Mouse (Mus musculus): ENCODE measurements around the gene Ubash3b. TPM values are rescaled to one million over a fixed set of nuclear protein-coding genes. Genes with fewer than 3 reads are reported as not detected.

The Ubash3b gene
- polyA plus RNA-seq, 1 experiment: 0.87 TPM

DNA sequence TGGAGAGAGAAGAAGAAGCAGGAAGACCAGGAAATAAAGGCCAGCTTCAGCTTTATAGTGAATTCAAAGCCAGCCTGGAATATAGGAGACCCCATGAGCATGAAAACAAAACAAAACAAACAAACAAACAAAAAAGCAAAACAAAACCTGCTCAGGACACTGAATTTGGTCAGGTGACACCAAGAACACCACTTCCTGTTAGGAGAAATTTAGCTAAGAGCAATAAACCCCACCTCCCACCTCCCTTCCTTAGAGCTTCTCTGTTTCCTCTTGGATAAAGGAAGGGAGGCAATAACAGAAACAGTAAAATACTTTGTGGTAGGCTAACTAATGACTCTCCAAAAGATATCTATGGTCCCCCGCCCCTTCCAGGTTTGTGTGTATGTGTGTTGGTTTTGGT, 7.5 kb downstream of the Ubash3b start:
- no peak overlapping the region for H3K27ac ChIP-seq (replicated peaks; ENCODE audit: low read depth, low read length)
- peaks cover 6% of the 10 kb centered on the region; the same call in 1 of the 2 replicates for H3K4me1 ChIP-seq (ENCODE audit: control insufficient read depth, insufficient read depth, insufficient read length, low read length)
- H3K4me3 ChIP-seq (ENCODE audit: insufficient read depth, low read depth, low read length): no peak overlapping the region

- peaks cover 6% of the 10 kb centered on the region; the same call in 1 of the 2 replicates for H3K4me1 ChIP-seq (ENCODE audit: control insufficient read depth, insufficient read depth, insufficient read length, low read length)
- H3K4me3 ChIP-seq (ENCODE audit: insufficient read depth, low read depth, low read length): no peak overlapping the region
- H3K27ac ChIP-seq (replicated peaks; ENCODE audit: low read depth, low read length): 0 out of 2 replicates have a peak overlapping the region, but pooled peaks have one; percentile 23
These were observed 8.4 kb downstream of the Ubash3b start for GRCm38 (mm10) chr9:41153050-41153449.

DNA sequence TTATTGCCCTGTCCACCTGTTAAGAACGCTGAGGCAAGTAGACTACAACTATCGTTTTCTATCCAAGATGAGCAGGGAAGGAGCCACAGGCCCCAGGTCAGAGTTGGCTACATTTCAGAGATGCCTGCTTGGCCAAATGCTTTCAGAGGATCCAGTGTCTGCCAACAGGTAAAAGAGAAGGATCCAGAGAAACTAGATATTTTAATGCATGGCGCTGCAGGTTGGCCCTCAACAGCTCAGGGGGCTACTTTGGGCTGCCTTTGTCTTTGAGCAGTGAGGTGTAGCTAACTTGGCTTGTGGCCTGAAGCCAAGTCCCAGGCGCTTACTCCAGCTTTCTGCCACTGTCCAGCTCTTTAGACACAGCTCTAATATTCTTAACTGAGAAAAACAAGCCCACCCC, 10.0 kb downstream of the Ubash3b start:
- Histone ChIP-seq H3K4me3 (ENCODE audit: insufficient read depth, low read depth, low read length) (no peak overlapping the region), H3K4me1 (ENCODE audit: control insufficient read depth, insufficient read depth, insufficient read length, low read length) (0 out of 2 replicates have a peak, but pooled peaks cover 6% of the 10 kb centered on the region), H3K27ac (replicated peaks; ENCODE audit: low read depth, low read length) (no peak overlapping the region)

- Histone ChIP-seq H3K27ac (replicated peaks; ENCODE audit: low read depth, low read length) (no peak overlapping the region), H3K4me3 (ENCODE audit: insufficient read depth, low read depth, low read length) (no peak overlapping the region), H3K4me1 (ENCODE audit: control insufficient read depth, insufficient read depth, insufficient read length, low read length) (0 out of 2 replicates have a peak, but pooled peaks cover 6% of the 10 kb centered on the region)
These were observed 11.6 kb downstream of the Ubash3b start for GRCm38 (mm10) chr9:41149896-41150295.

DNA sequence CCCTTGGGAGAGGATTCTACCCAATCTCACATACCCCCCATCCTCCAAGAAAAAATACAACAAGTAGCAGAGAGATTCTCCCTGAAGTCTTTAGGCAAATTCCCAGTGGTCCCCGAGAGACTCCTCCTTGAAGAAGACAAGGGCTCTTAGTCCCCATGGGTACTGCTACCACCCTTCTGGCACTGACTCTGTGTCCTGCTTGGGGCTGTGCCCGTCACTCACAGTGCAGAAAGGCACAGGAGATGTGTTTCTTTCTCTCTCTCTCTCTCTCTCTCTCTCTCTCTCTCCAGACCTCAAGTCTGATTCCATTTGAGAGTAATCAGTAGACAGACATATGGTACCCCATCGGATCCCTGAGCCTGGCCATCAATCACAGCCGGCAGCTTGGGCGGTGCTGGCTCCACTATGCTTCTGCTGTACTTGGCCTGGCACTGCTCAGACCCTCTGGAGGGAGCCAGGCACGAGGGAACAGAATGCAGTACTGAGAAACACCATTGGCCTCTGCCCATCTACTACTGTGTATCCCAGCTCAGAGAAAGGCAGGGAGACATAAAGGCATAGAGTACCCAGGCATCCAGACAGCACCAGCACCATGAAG, 12.3 kb downstream of the Ubash3b start:
- Histone ChIP-seq H3K4me1 (ENCODE audit: control insufficient read depth, insufficient read depth, insufficient read length, low read length) (0 out of 2 replicates have a peak, but pooled peaks cover 6% of the 10 kb centered on the region), H3K27ac (replicated peaks; ENCODE audit: low read depth, low read length) (no peak overlapping the region), H3K4me3 (ENCODE audit: insufficient read depth, low read depth, low read length) (no peak overlapping the region)

DNA sequence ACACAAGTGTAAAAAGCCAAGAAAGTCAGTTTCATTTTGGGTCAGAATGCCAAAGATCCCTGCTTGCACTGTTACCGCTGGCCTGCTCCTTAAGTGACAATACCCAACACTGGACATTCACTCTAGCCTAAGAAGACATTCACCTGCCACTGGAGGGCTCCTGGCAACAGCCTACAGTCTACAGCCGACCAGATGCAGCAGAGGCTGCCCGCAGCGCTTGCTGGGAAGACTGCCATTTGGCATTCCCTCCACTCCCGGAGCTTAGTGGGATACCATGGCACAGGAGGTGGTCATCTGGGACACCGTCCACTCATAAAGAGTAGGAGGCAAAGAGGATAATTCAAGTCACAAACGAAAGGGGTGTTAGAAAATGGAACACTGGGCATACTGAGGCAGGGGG, 12.9 kb downstream of the Ubash3b start:
- 0 out of 2 replicates have a peak, but pooled peaks cover 6% of the 10 kb centered on the region for H3K4me1 ChIP-seq (ENCODE audit: control insufficient read depth, insufficient read depth, insufficient read length, low read length)
- no peak overlapping the region for H3K27ac ChIP-seq (replicated peaks; ENCODE audit: low read depth, low read length)
- H3K4me3 ChIP-seq (ENCODE audit: insufficient read depth, low read depth, low read length): no peak overlapping the region

GRCm38 (mm10) chr9:41147203-41147842, 14.2 kb downstream of the Ubash3b start:
- Histone ChIP-seq H3K4me3 (ENCODE audit: insufficient read depth, low read depth, low read length) (peak overlapping the region; percentile 24), H3K4me1 (ENCODE audit: control insufficient read depth, insufficient read depth, insufficient read length, low read length) (0 out of 2 replicates have a peak, but pooled peaks cover 6% of the 10 kb centered on the region), H3K27ac (replicated peaks; ENCODE audit: low read depth, low read length) (no peak overlapping the region; the same call in 1 of the 2 replicates)

DNA sequence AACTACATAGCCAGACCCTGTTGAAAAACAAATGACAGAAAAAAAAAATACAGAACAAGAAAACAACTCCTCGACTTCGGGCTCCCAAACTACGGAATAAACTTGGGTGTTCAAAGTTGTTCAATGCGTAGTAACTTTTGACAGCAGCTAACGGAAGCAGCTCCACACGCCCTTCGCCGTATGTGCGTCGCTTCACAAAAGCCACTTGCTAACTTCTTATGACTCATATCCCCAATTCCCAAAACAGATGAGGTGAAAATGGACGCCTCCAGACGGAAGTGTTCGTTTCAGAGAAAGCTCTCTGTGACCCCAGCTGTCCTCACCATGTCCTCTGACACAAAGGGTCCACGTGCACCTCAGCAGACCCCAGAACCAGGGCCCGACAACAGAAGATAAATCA, 17.7 kb downstream of the Ubash3b start:
- 0 out of 2 replicates have a peak, but pooled peaks cover 3% of the 10 kb centered on the region for H3K4me1 ChIP-seq (ENCODE audit: control insufficient read depth, insufficient read depth, insufficient read length, low read length)
- no peak overlapping the region for H3K4me3 ChIP-seq (ENCODE audit: insufficient read depth, low read depth, low read length)

DNA sequence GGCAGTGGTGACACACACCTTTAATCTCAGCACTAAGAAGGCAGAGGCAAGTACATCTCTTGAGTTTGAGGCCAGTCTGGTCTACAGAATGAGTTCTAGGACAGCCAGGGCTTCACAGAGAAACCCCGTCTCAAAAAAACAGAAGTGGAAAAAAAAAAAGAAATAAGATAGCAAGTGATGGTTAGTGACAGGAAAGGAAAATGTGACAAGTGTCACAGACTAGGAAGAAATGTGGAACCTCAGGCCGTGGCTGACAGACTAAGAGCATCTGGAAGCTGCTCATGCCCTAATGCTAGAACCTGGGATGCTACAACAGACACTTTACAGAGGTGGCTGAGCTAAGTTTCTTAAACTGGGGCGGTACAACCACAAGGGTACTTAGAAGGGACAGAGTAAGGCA, 18.4 kb downstream of the Ubash3b start:
- 0 out of 2 replicates have a peak, but pooled peaks cover 3% of the 10 kb centered on the region for H3K4me1 ChIP-seq (ENCODE audit: control insufficient read depth, insufficient read depth, insufficient read length, low read length)
- no peak overlapping the region for H3K4me3 ChIP-seq (ENCODE audit: insufficient read depth, low read depth, low read length)
- no peak overlapping the region for H3K27ac ChIP-seq (replicated peaks; ENCODE audit: low read depth, low read length)

More for the DNA sequence above, 17.7 kb downstream of the Ubash3b start:
- H3K27ac ChIP-seq (replicated peaks; ENCODE audit: low read depth, low read length): no peak overlapping the region

- Histone ChIP-seq H3K4me1 (ENCODE audit: control insufficient read depth, insufficient read depth, insufficient read length, low read length) (peaks cover 8% of the 10 kb centered on the region; the same call in 1 of the 2 replicates), H3K27ac (replicated peaks; ENCODE audit: low read depth, low read length) (no peak overlapping the region), H3K4me3 (ENCODE audit: insufficient read depth, low read depth, low read length) (no peak overlapping the region)
These were observed 20.5 kb downstream of the Ubash3b start for GRCm38 (mm10) chr9:41141026-41141425.

DNA sequence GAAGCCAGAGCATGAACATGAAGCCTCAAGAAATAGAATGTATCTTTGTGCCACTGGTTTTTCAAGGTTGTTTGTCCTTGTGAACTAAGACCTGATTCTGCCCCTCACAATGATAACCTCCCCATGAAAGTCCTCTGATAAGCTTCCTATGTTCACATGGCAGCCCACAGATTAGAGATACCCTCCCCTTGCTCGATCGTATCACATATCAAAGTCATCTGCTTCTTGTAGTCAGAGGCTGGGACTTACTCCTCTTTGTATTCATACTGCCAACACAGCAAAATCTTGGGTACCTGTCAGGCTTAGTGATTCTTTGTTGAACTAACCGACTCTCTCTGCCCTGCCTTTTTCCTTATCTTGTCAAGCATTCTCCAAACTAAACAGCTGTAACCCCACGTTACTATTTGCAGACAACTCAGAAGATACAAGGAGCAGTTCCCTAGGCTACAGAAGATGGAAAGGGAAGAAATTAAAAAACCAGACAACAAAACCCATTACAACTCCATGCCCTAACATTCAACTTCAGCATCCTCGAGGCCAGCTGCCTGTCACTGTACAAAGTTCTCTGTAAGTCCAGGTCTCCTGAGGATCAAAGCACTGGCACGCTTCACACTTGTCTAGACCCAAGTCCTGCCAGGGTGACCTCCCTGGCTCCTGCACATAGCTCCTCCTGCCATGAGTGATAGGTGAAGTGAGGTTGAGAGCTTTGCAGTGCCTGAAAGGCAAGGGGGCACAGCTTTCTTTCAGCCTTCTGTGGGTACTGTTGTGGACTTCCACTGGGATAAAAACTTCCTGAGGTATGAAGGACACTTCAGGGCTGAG, 22.3 kb downstream of the Ubash3b start:
- Histone ChIP-seq H3K27ac (replicated peaks; ENCODE audit: low read depth, low read length) (no peak overlapping the region), H3K4me1 (ENCODE audit: control insufficient read depth, insufficient read depth, insufficient read length, low read length) (peaks cover 8% of the 10 kb centered on the region; the same call in 1 of the 2 replicates), H3K4me3 (ENCODE audit: insufficient read depth, low read depth, low read length) (no peak overlapping the region)

DNA sequence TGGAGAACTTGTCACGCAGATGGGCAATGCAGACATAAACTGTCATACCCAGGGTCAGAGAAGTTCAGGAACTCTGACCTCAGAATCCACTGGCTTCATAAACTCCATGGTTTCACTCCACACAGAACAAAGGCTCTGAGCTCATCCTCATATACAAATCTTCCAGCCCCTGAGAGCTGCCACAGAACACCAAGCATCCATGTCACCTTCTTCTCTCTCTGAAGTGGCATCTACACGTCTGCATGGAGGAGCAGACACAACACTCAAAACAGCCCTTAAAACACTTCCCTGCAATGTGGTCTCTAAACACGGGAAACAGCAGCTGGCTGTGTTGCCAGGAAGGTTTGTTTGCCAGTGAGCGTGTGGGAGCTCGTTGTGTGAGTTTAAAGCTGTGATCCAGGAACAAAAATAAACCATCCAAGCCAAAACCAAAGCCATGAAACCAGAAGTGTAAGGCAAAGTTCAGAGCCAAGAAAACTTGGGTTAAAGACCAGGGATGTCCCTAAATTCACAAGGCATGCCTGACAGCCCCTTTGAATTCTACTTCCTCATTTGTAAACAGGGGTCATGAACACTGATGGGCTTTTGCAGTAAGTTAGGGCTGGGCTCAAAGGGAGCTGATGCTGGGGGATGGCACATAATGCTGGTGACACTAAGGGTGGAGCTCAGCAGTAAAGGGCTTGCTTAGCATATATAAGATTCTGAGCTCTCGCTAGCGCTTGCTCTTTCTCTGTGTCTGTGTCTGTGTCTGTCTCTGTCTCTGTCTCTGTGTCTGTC, 24.6 kb downstream of the Ubash3b start:
- Histone ChIP-seq H3K4me3 (ENCODE audit: insufficient read depth, low read depth, low read length) (no peak overlapping the region), H3K27ac (replicated peaks; ENCODE audit: low read depth, low read length) (no peak overlapping the region), H3K4me1 (ENCODE audit: control insufficient read depth, insufficient read depth, insufficient read length, low read length) (peaks cover 8% of the 10 kb centered on the region; the same call in 1 of the 2 replicates)

DNA sequence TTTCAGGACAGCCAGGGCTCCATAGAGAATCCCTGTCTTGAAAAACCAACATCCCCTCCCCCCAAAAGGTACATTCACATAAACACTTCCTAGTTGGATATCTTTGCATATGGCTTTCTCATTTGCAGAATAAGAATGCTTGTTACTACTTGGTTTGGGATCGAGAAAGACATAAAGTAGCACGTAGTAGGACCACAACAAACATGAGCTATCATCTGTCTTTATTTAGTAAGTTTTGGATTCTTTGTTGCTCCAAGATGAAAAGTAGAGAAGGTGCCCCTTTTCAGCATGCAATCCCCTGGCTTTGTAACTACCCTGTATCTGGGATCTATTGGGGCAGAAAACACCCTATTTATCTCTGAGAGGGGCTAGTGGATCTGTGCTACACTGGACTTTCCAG, 25.2 kb downstream of the Ubash3b start:
- no peak overlapping the region for H3K4me3 ChIP-seq (ENCODE audit: insufficient read depth, low read depth, low read length)
- no peak overlapping the region for H3K27ac ChIP-seq (replicated peaks; ENCODE audit: low read depth, low read length)
- peaks cover 8% of the 10 kb centered on the region; the same call in 1 of the 2 replicates for H3K4me1 ChIP-seq (ENCODE audit: control insufficient read depth, insufficient read depth, insufficient read length, low read length)

- Histone ChIP-seq H3K4me1 (ENCODE audit: control insufficient read depth, insufficient read depth, insufficient read length, low read length) (peaks cover 8% of the 10 kb centered on the region; the same call in 1 of the 2 replicates), H3K27ac (replicated peaks; ENCODE audit: low read depth, low read length) (no peak overlapping the region), H3K4me3 (ENCODE audit: insufficient read depth, low read depth, low read length) (no peak overlapping the region)
These were observed 26.6 kb downstream of the Ubash3b start for GRCm38 (mm10) chr9:41134907-41135306.

Measured in brown adipose tissue, adult 24 weeks (tissue).